Mouse (Mus musculus): ENCODE measurements around the gene Ptk6. TPM values are rescaled to one million over a fixed set of nuclear protein-coding genes. Genes with fewer than 3 reads are reported as not detected.

Gene Ptk6
- total RNA-seq, 1 experiment = 0.22 TPM

- no peaks in the 10 kb centered on the region for H3K9me3 ChIP-seq (ENCODE audit: control insufficient read depth, insufficient read depth, low read depth, low read length)
- 0 out of 2 replicates have a peak within 1 kb of the TSS, but pooled peaks have one; percentile 0 for H3K9ac ChIP-seq (ENCODE audit: insufficient read depth, low read depth, low read length, poor library complexity, severe bottlenecking)
- no peaks in the 10 kb centered on the region for H3K36me3 ChIP-seq (ENCODE audit: control insufficient read depth, insufficient read depth, low read length, poor library complexity, severe bottlenecking)
- TF ChIP-seq HCFC1 (IDR thresholded peaks at IDR 0.05; ENCODE audit: borderline replicate concordance, insufficient read depth, low read length) (no peak), MAFK (IDR thresholded peaks at IDR 0.05; ENCODE audit: insufficient read depth, low read depth, low read length) (no peak), ZC3H11A (IDR thresholded peaks at IDR 0.05; ENCODE audit: borderline replicate concordance, low read depth, low read length) (no peak), CHD2 (IDR thresholded peaks at IDR 0.05; ENCODE audit: low read depth, low read length) (no peak), ZNF384 (IDR thresholded peaks at IDR 0.05; ENCODE audit: low read depth, low read length) (no peak)
- H3K27ac ChIP-seq (ENCODE audit: insufficient read depth, low read depth, low read length, poor library complexity, severe bottlenecking) = no peak within 1 kb of the TSS
- in situ Hi-C loops (cut with MboI; ENCODE audit: low sequenced_read_pairs in 2 of 2, unreplicated experiment in 2 of 2) = no loop called here
- H3K4me3 ChIP-seq (ENCODE audit: insufficient read depth in 1 of 2, low read depth in 1 of 2, low read length in 2 of 2, poor library complexity in 1 of 2, severe bottlenecking in 1 of 2) = peak within 1 kb of the TSS; percentile 21 to 37; a peak in 3 of 4 replicates
- H3K4me1 ChIP-seq (ENCODE audit: control insufficient read depth in 2 of 2, insufficient read depth in 2 of 2, low read length in 2 of 2, poor library complexity in 1 of 2) = peaks cover 0 to 16% of the 10 kb centered on the region in 2 experiments; a peak in 2 of 4 replicates
- peak; percentile 64 for DNase-seq (ENCODE audit: low read depth, low spot score)
Observed at GRCm38 (mm10) chr2:181219538-181220216, 17.1 kb upstream of the Ptk6 start, which contains the start of gene Fndc11. TSS of gene Fndc11 (plus strand) at chr2:181220013.

GRCm38 (mm10) chr2:181218881-181219485 is 16.4 kb upstream of the Ptk6 start:
- Histone ChIP-seq H3K9ac (ENCODE audit: insufficient read depth, low read depth, low read length, poor library complexity, severe bottlenecking) (no peak overlapping the region), H3K36me3 (ENCODE audit: control insufficient read depth, insufficient read depth, low read length, poor library complexity, severe bottlenecking) (no peaks in the 10 kb centered on the region), H3K9me3 (ENCODE audit: control insufficient read depth, insufficient read depth, low read depth, low read length) (no peaks in the 10 kb centered on the region), H3K4me1 (ENCODE audit: control insufficient read depth in 2 of 2, insufficient read depth in 2 of 2, low read length in 2 of 2, poor library complexity in 1 of 2) (peaks cover 0 to 16% of the 10 kb centered on the region in 2 experiments; a peak in 2 of 4 replicates), H3K4me3 (ENCODE audit: insufficient read depth in 1 of 2, low read depth in 1 of 2, low read length in 2 of 2, poor library complexity in 1 of 2, severe bottlenecking in 1 of 2) (no peak overlapping the region), H3K27ac (ENCODE audit: insufficient read depth, low read depth, low read length, poor library complexity, severe bottlenecking) (no peak overlapping the region)
- in situ Hi-C loops (cut with MboI; ENCODE audit: low sequenced_read_pairs in 2 of 2, unreplicated experiment in 2 of 2) = no loop called here
- no peak for DNase-seq (ENCODE audit: low read depth, low spot score)
- no peak for TF ChIP-seq CHD2 (IDR thresholded peaks at IDR 0.05; ENCODE audit: low read depth, low read length)
- TF ChIP-seq ZC3H11A (IDR thresholded peaks at IDR 0.05; ENCODE audit: borderline replicate concordance, low read depth, low read length) = no peak
- TF ChIP-seq MAFK (IDR thresholded peaks at IDR 0.05; ENCODE audit: insufficient read depth, low read depth, low read length) = no peak
- no peak for TF ChIP-seq ZNF384 (IDR thresholded peaks at IDR 0.05; ENCODE audit: low read depth, low read length)
- no peak for TF ChIP-seq HCFC1 (IDR thresholded peaks at IDR 0.05; ENCODE audit: borderline replicate concordance, insufficient read depth, low read length)

- H3K36me3 ChIP-seq (ENCODE audit: control insufficient read depth, insufficient read depth, low read length, poor library complexity, severe bottlenecking) = no peaks in the 10 kb centered on the region
- H3K4me1 ChIP-seq (ENCODE audit: control insufficient read depth in 2 of 2, insufficient read depth in 2 of 2, low read length in 2 of 2, poor library complexity in 1 of 2) = peaks cover 0 to 20% of the 10 kb centered on the region in 2 experiments; a peak in 2 of 4 replicates
- no peak for DNase-seq (ENCODE audit: low read depth, low spot score)
- H3K4me3 ChIP-seq (ENCODE audit: insufficient read depth in 1 of 2, low read depth in 1 of 2, low read length in 2 of 2, poor library complexity in 1 of 2, severe bottlenecking in 1 of 2) = no peak overlapping the region
- H3K9me3 ChIP-seq (ENCODE audit: control insufficient read depth, insufficient read depth, low read depth, low read length) = no peaks in the 10 kb centered on the region
- no peak overlapping the region for H3K9ac ChIP-seq (ENCODE audit: insufficient read depth, low read depth, low read length, poor library complexity, severe bottlenecking)
- H3K27ac ChIP-seq (ENCODE audit: insufficient read depth, low read depth, low read length, poor library complexity, severe bottlenecking) = no peak overlapping the region
- TF ChIP-seq CHD2 (IDR thresholded peaks at IDR 0.05; ENCODE audit: low read depth, low read length) (no peak), ZC3H11A (IDR thresholded peaks at IDR 0.05; ENCODE audit: borderline replicate concordance, low read depth, low read length) (no peak), MAFK (IDR thresholded peaks at IDR 0.05; ENCODE audit: insufficient read depth, low read depth, low read length) (no peak), ZNF384 (IDR thresholded peaks at IDR 0.05; ENCODE audit: low read depth, low read length) (no peak), HCFC1 (IDR thresholded peaks at IDR 0.05; ENCODE audit: borderline replicate concordance, insufficient read depth, low read length) (no peak)
- in situ Hi-C loops (cut with MboI; ENCODE audit: low sequenced_read_pairs in 2 of 2, unreplicated experiment in 2 of 2) = no loop called here
Observed at GRCm38 (mm10) chr2:181216037-181216436, 13.4 kb upstream of the Ptk6 start.

- Histone ChIP-seq H3K4me1 (ENCODE audit: control insufficient read depth in 2 of 2, insufficient read depth in 2 of 2, low read length in 2 of 2, poor library complexity in 1 of 2) (peaks cover 0 to 6% of the 10 kb centered on the region in 2 experiments; a peak in 1 of 4 replicates), H3K27ac (ENCODE audit: insufficient read depth, low read depth, low read length, poor library complexity, severe bottlenecking) (no peak within 1 kb of the TSS), H3K9ac (ENCODE audit: insufficient read depth, low read depth, low read length, poor library complexity, severe bottlenecking) (peak within 1 kb of the TSS; percentile 17; the same call in 1 of the 2 replicates), H3K36me3 (ENCODE audit: control insufficient read depth, insufficient read depth, low read length, poor library complexity, severe bottlenecking) (no peaks in the 10 kb centered on the region), H3K4me3 (ENCODE audit: insufficient read depth in 1 of 2, low read depth in 1 of 2, low read length in 2 of 2, poor library complexity in 1 of 2, severe bottlenecking in 1 of 2) (peak within 1 kb of the TSS; percentile 33 to 44), H3K9me3 (ENCODE audit: control insufficient read depth, insufficient read depth, low read depth, low read length) (no peaks in the 10 kb centered on the region)
- in situ Hi-C loops (cut with MboI; ENCODE audit: low sequenced_read_pairs in 2 of 2, unreplicated experiment in 2 of 2) = no loop called here
- DNase-seq (ENCODE audit: low read depth, low spot score) = peak; percentile 50
- no peak for TF ChIP-seq HCFC1 (IDR thresholded peaks at IDR 0.05; ENCODE audit: borderline replicate concordance, insufficient read depth, low read length)
- no peak for TF ChIP-seq MAFK (IDR thresholded peaks at IDR 0.05; ENCODE audit: insufficient read depth, low read depth, low read length)
- TF ChIP-seq ZNF384 (IDR thresholded peaks at IDR 0.05; ENCODE audit: low read depth, low read length) = no peak
Observed at GRCm38 (mm10) chr2:181213021-181213445, 10.4 kb upstream of the Ptk6 start, which contains the start of gene Srms. TSS of gene Srms (minus strand) at chr2:181213185.

All from ES-E14 (cell line).